Mouse (Mus musculus) midbrain, embryonic 16.5 days (tissue): ENCODE data around the gene B3gat3. TPM values are rescaled to one million over a fixed set of nuclear protein-coding genes. Genes with fewer than 3 reads are reported as not detected.
"Not testable (repeated sequence)": the region's sequence is repeated elsewhere in the genome, so short reads cannot be mapped to it uniquely, and the experiment has no call there.

Experiments used
- ATAC-seq: fragments of 200-750 bp; cut with Nextera tagmentation; 2 replicates; pipeline ENCODE4 v1.8.0; 2017; ENCODE audit warnings: moderate TSS enrichment
- H3K27ac ChIP-seq: fragments of 300-500 bp; sonication (generic); 2 replicates; pipeline ENCODE4 v1.5.1; 2014; ENCODE audit warnings: mild to moderate bottlenecking, low read length, mixed read lengths
- H3K27me3 ChIP-seq: fragments of 300-500 bp; sonication (generic); 2 replicates; pipeline ENCODE4 v1.6.1; 2014; ENCODE audit warnings: low read depth, low read length, mixed read lengths; ENCODE audit not compliant: control insufficient read depth, insufficient read depth
- H3K36me3 ChIP-seq: fragments of 300-500 bp; sonication (generic); 2 replicates; pipeline ENCODE4 v1.6.1; 2014; ENCODE audit warnings: mild to moderate bottlenecking, low read length, moderate library complexity, mixed read lengths; ENCODE audit not compliant: control insufficient read depth, insufficient read depth
- H3K4me1 ChIP-seq: fragments of 300-500 bp; sonication (generic); 2 replicates; pipeline ENCODE4 v1.6.1; 2014; ENCODE audit warnings: mild to moderate bottlenecking, low read length, mixed read lengths; ENCODE audit not compliant: control insufficient read depth, insufficient read depth
- H3K4me2 ChIP-seq: fragments of 300-500 bp; sonication (generic); 2 replicates; pipeline ENCODE4 v1.6.1; 2014; ENCODE audit warnings: mild to moderate bottlenecking, low read length, mixed read lengths
- H3K4me3 ChIP-seq: fragments of 300-500 bp; sonication (generic); 2 replicates; pipeline ENCODE4 v1.5.1; 2014; ENCODE audit warnings: low read depth, mild to moderate bottlenecking, low read length, moderate library complexity, mixed read lengths
- H3K9ac ChIP-seq: fragments of 300-500 bp; sonication (generic); 2 replicates; pipeline ENCODE4 v1.6.1; 2014; ENCODE audit warnings: low read depth, low read length, mixed read lengths
- H3K9me3 ChIP-seq: fragments of 300-500 bp; sonication (generic); replicated peaks from 2 replicates; pipeline ENCODE4 v1.6.1; 2014; ENCODE audit warnings: mild to moderate bottlenecking, low read length, mixed read lengths; ENCODE audit not compliant: control insufficient read depth, poor library complexity, severe bottlenecking
- WGBS: fragments of 180-500 bp; shearing (Covaris S2); extraction: QIAGEN DNeasy Blood & Tissue Kit; methylation state at CpG from one replicate; pipeline ENCODE4 v1.1.7; 2014; 5-methylcytosine and 5-hydroxymethylcytosine counted together
- polyA plus RNA-seq: library from polyadenylated mRNA; unstranded; fragments of >200 nt; fragmentation: Nextera tagmentation; extraction: Ambion mirVana; gene quantifications from 2 replicates; pipeline ENCODE4 v1.2.1, GENCODE M21; 2015

Gene B3gat3
- 87.8 and 95.7 TPM in 2 replicates for polyA plus RNA-seq

GRCm38 (mm10) chr19:8920073-8920736 lies at the start of gene B3gat3:
Gene B3gat3, plus strand, starts transcription at chr19:8920374.
- peaks cover 11% of the 10 kb centered on the region for H3K4me1 ChIP-seq
- H3K4me2 ChIP-seq = peak within 1 kb of the TSS; percentile 88
- WGBS = 3% methylated on average over 38 of the region's 50 CpGs
- ATAC-seq = peak; percentile 97
- H3K9me3 ChIP-seq = no peaks in the 10 kb centered on the region
- peak within 1 kb of the TSS; percentile 81 for H3K27ac ChIP-seq
- H3K9ac ChIP-seq = peak within 1 kb of the TSS; percentile 72
- peak within 1 kb of the TSS; percentile 75 for H3K4me3 ChIP-seq
- peaks cover 11% of the 10 kb centered on the region for H3K36me3 ChIP-seq
- no peaks in the 10 kb centered on the region for H3K27me3 ChIP-seq

GRCm38 (mm10) chr19:8870381-8870780 lies 49.8 kb upstream of the B3gat3 start:
- not testable (repeated sequence) for H3K9me3 ChIP-seq, H3K27ac ChIP-seq, H3K36me3 ChIP-seq, H3K27me3 ChIP-seq, H3K4me2 ChIP-seq, ATAC-seq, H3K9ac ChIP-seq
- H3K4me1 ChIP-seq = peaks cover 12% of the 10 kb centered on the region
- WGBS = 76% methylated on average over 3 of the region's 3 CpGs
- H3K4me3 ChIP-seq = peak overlapping the region; percentile 88

- 61% methylated on average over 9 of the region's 9 CpGs for WGBS
- no peaks in the 10 kb centered on the region for H3K9me3 ChIP-seq
- peak overlapping the region; percentile 97 for H3K9ac ChIP-seq
- H3K27ac ChIP-seq = peak overlapping the region; percentile 81
- H3K36me3 ChIP-seq = peaks cover 6% of the 10 kb centered on the region; the same call in 1 of the 2 replicates
- peaks cover 12% of the 10 kb centered on the region for H3K4me1 ChIP-seq
- peak overlapping the region; percentile 55 for H3K4me2 ChIP-seq
- no peaks in the 10 kb centered on the region for H3K27me3 ChIP-seq
- peak overlapping the region; percentile 88 for H3K4me3 ChIP-seq
- ATAC-seq = peak; percentile 61
Measured at GRCm38 (mm10) chr19:8870838-8871237, 49.3 kb upstream of the B3gat3 start.

GRCm38 (mm10) chr19:8871267-8872186 lies 48.6 kb upstream of the B3gat3 start, which contains the start of gene Ubxn1:
Gene Ubxn1, plus strand, starts transcription at chr19:8871496.
- peak; percentile 98 for ATAC-seq
- H3K9ac ChIP-seq = peak within 1 kb of the TSS; percentile 97
- peaks cover 6% of the 10 kb centered on the region; the same call in 1 of the 2 replicates for H3K36me3 ChIP-seq
- H3K4me1 ChIP-seq = peaks cover 12% of the 10 kb centered on the region
- H3K27ac ChIP-seq = peak within 1 kb of the TSS; percentile 81
- 1% methylated on average over 54 of the region's 59 CpGs for whole genome bisulfite sequencing
- peak within 1 kb of the TSS; percentile 95 for H3K4me2 ChIP-seq
- H3K9me3 ChIP-seq = no peaks in the 10 kb centered on the region
- H3K27me3 ChIP-seq = no peaks in the 10 kb centered on the region
- H3K4me3 ChIP-seq = peak within 1 kb of the TSS; percentile 88

GRCm38 (mm10) chr19:8872266-8872840 lies 47.8 kb upstream of the B3gat3 start:
- peaks cover 12% of the 10 kb centered on the region for H3K4me1 ChIP-seq
- 0 out of 2 replicates have a peak, but pooled peaks have one; percentile 9 for ATAC-seq
- peaks cover 6% of the 10 kb centered on the region; the same call in 1 of the 2 replicates for H3K36me3 ChIP-seq
- no peaks in the 10 kb centered on the region for H3K9me3 ChIP-seq
- 84% methylated on average over 10 of the region's 10 CpGs for WGBS
- peak overlapping the region; percentile 97 for H3K9ac ChIP-seq
- peak overlapping the region; percentile 95 for H3K4me2 ChIP-seq
- no peaks in the 10 kb centered on the region for H3K27me3 ChIP-seq
- peak overlapping the region; percentile 88 for H3K4me3 ChIP-seq
- H3K27ac ChIP-seq = no peak overlapping the region

GRCm38 (mm10) chr19:8875031-8875430 lies 45.1 kb upstream of the B3gat3 start:
- ATAC-seq = no peak
- 95% methylated on average over 7 of the region's 7 CpGs for WGBS

GRCm38 (mm10) chr19:8880311-8881033 lies 39.7 kb upstream of the B3gat3 start, which contains the start of gene Uqcc3:
Gene Uqcc3, minus strand, starts transcription at chr19:8880923.
- WGBS = under 1% methylated on average over 42 of the region's 42 CpGs
- ATAC-seq = peak; percentile 97
- Histone ChIP-seq H3K4me2 (peak within 1 kb of the TSS; percentile 89), H3K27me3 (no peaks in the 10 kb centered on the region), H3K4me1 (peaks cover 11% of the 10 kb centered on the region), H3K36me3 (no peaks in the 10 kb centered on the region; the same call in 1 of the 2 replicates), H3K4me3 (peak within 1 kb of the TSS; percentile 77), H3K9ac (peak within 1 kb of the TSS; percentile 92), H3K9me3 (no peaks in the 10 kb centered on the region), H3K27ac (peak within 1 kb of the TSS; percentile 85)

More at GRCm38 (mm10) chr19:8875031-8875430, 45.1 kb upstream of the B3gat3 start:
- no peak overlapping the region for H3K9ac ChIP-seq
- H3K9me3 ChIP-seq = no peaks in the 10 kb centered on the region
- peaks cover 20% of the 10 kb centered on the region for H3K4me1 ChIP-seq
- peaks cover 6% of the 10 kb centered on the region; the same call in 1 of the 2 replicates for H3K36me3 ChIP-seq
- H3K4me3 ChIP-seq = no peak overlapping the region
- H3K27ac ChIP-seq = no peak overlapping the region
- no peaks in the 10 kb centered on the region for H3K27me3 ChIP-seq
- H3K4me2 ChIP-seq = no peak overlapping the region

- H3K9ac ChIP-seq = peak overlapping the region; percentile 92; the same call in 1 of the 2 replicates
- H3K4me1 ChIP-seq = peaks cover 11% of the 10 kb centered on the region
- WGBS = 10% methylated on average over 3 of the region's 3 CpGs
- no peak overlapping the region for H3K27ac ChIP-seq
- no peaks in the 10 kb centered on the region for H3K27me3 ChIP-seq
- peak overlapping the region; percentile 77 for H3K4me3 ChIP-seq
- ATAC-seq = no peak
- no peaks in the 10 kb centered on the region; the same call in 1 of the 2 replicates for H3K36me3 ChIP-seq
- no peaks in the 10 kb centered on the region for H3K9me3 ChIP-seq
- peak overlapping the region; percentile 89 for H3K4me2 ChIP-seq
Measured at GRCm38 (mm10) chr19:8881034-8881392, 39.2 kb upstream of the B3gat3 start.
